Mouse (Mus musculus) ovary, postnatal 36 days (tissue): Measurements from ENCODE around the gene Pla2g1b.
A peak's percentile ranks its signal among the peaks of the same experiment; 100 is the strongest.
"Not testable (repeated sequence)": the region's sequence is repeated elsewhere in the genome, so short reads cannot be mapped to it uniquely, and the experiment has no call there.

Source experiments
- DNase-seq: peaks from one replicate; pipeline ENCODE4 v3.0.0; 2022; ENCODE audit warnings: low spot score, mixed read lengths

Pla2g1b gene

GRCm38 (mm10) chr5:115483947-115484920 is 18.2 kb downstream of the Pla2g1b start, which contains the start of gene Sirt4:
Gene Sirt4, minus strand, starts transcription at chr5:115484725.
- DNase-seq, result peak; percentile 69

GRCm38 (mm10) chr5:115484996-115485395 is 18.9 kb downstream of the Pla2g1b start:
- DNase-seq, result no peak

GRCm38 (mm10) chr5:115485489-115486205 is 19.6 kb downstream of the Pla2g1b start:
- no peak for DNase-seq

GRCm38 (mm10) chr5:115486726-115487125 is 20.7 kb downstream of the Pla2g1b start:
- DNase-seq, result no peak

GRCm38 (mm10) chr5:115487353-115487752 is 21.3 kb downstream of the Pla2g1b start:
- DNase-seq, result no peak

GRCm38 (mm10) chr5:115487942-115488580 is 22.0 kb downstream of the Pla2g1b start:
- DNase-seq, result no peak

GRCm38 (mm10) chr5:115488841-115489698 is 23.0 kb downstream of the Pla2g1b start:
- DNase-seq, result peak; percentile 74

- peak; percentile 78 for DNase-seq
These were observed 23.9 kb downstream of the Pla2g1b start for GRCm38 (mm10) chr5:115489699-115490637.

- no peak for DNase-seq
These were observed 24.6 kb downstream of the Pla2g1b start for GRCm38 (mm10) chr5:115490638-115491000.

- DNase-seq, result no peak
These were observed 25.0 kb downstream of the Pla2g1b start for GRCm38 (mm10) chr5:115491076-115491475.

- peak; percentile 61 for DNase-seq
These were observed 25.8 kb downstream of the Pla2g1b start for GRCm38 (mm10) chr5:115491771-115492322.

- DNase-seq, result no peak
These were observed 26.8 kb downstream of the Pla2g1b start for GRCm38 (mm10) chr5:115492711-115493335.

GRCm38 (mm10) chr5:115493441-115493840 is 27.4 kb downstream of the Pla2g1b start:
- no peak for DNase-seq

- not testable (repeated sequence) for DNase-seq
These were observed 29.6 kb downstream of the Pla2g1b start for GRCm38 (mm10) chr5:115495618-115496017.

GRCm38 (mm10) chr5:115497033-115497432 is 31.0 kb downstream of the Pla2g1b start:
- DNase-seq, result no peak

- no peak for DNase-seq
These were observed 32.5 kb downstream of the Pla2g1b start for GRCm38 (mm10) chr5:115498307-115499240.

GRCm38 (mm10) chr5:115500383-115500935 is 34.4 kb downstream of the Pla2g1b start:
- DNase-seq, result no peak

- no peak for DNase-seq
These were observed 37.0 kb downstream of the Pla2g1b start for GRCm38 (mm10) chr5:115503035-115503434.
